Mouse (Mus musculus): ENCODE results near the gene Smug1.

The Smug1 gene

GRCm38 (mm10) chr15:103167042-103167615 lies at the start of gene Smug1:
Gene Smug1 (minus strand): TSS chr15:103167092.
- no peak for DNase-seq (ENCODE audit: low read depth, low spot score)

DNA sequence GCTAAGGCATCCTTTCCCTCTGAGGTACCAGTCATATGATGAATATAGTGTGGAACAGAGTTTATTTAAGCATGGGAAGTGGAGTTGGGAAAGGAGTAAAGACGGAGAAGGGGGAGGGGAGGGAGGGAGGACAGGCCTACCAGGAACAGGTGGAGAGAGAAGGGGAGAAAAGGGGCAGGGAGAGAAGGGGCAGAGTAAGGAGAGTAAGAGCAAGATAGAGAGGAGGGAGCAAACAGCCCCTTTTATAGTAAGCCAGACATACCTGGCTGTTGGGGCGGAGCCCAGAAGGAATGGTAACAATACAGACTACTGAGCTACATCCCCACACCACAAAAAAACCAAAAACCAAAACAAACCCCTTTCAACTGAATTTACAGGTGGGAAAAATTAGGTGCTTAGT lies 49.2 kb upstream of the Smug1 start:
- no peak for DNase-seq (ENCODE audit: low read depth, low spot score)

- DNase-seq (ENCODE audit: low read depth, low spot score): peak; percentile 92
Observed at GRCm38 (mm10) chr15:103214971-103215907, 48.3 kb upstream of the Smug1 start.

DNA sequence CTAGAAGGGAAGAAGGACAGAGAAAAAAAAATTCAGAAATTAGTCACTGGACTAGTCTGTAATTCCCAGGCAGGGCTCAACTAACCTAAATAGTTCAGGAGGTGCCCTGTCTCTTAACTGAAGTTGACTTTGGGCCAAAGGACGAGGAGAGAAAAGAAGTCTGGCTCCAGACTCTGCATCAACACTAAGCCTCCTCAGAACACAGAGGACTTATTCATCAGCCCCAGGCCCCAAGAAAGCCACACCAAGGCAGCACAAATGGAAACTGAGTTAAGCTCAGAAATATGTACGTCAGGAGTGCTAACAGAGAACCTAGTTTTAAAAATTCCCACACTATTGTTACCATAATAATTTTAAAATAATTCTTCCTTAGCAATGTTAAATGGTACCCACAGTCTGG lies 47.3 kb upstream of the Smug1 start:
- DNase-seq (ENCODE audit: low read depth, low spot score): no peak

- DNase-seq (ENCODE audit: low read depth, low spot score): peak; percentile 59
Observed at GRCm38 (mm10) chr15:103205156-103205555, 38.3 kb upstream of the Smug1 start.

- DNase-seq (ENCODE audit: low read depth, low spot score): no peak
Observed at GRCm38 (mm10) chr15:103202088-103202793, 35.3 kb upstream of the Smug1 start.

GRCm38 (mm10) chr15:103197785-103198184 lies 30.9 kb upstream of the Smug1 start:
- DNase-seq (ENCODE audit: low read depth, low spot score): no peak

DNA sequence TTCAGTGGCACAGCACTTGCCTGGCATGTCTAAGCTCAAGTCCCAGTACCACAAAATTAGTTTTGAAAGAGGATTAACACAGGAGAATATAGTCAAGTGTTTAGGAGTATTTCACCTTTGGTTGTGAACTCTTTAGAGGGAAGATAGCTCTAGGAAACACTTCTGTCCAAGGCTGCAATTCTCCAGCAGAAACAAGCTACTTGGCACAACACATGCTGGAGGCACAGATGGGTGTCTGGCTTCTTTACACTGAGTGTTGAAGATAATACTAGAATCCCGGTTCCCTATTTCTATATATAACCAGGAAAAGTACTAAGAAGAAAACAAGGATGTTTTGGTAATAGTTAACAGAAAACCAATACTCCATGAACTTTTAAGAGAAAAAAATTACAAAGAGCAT lies 29.9 kb upstream of the Smug1 start:
- DNase-seq (ENCODE audit: low read depth, low spot score): no peak

GRCm38 (mm10) chr15:103193606-103194005 lies 26.7 kb upstream of the Smug1 start:
- no peak for DNase-seq (ENCODE audit: low read depth, low spot score)

GRCm38 (mm10) chr15:103190531-103191462 lies 23.9 kb upstream of the Smug1 start:
- DNase-seq (ENCODE audit: low read depth, low spot score): peak; percentile 63

- DNase-seq (ENCODE audit: low read depth, low spot score): no peak
Observed at GRCm38 (mm10) chr15:103190083-103190482, 23.2 kb upstream of the Smug1 start.

DNA sequence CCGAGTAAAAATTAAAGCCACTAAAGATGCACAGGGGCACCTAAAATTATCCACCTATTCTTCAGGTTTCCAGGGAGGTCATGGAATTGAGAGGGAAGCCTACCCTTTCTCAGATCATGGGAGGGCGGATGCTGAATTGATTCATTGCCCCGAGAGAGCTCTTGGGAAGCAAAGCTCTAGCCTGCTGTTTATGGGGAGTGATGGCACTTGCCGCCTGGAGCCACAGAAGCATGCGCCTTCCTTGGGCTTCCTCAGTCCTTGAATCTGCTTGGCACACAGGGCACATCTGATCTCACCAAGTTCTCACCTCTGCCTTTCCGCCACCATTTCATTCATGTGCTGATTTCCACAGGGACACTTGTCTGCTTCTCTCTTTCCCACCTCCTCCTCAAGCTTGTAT lies 20.9 kb upstream of the Smug1 start:
- DNase-seq (ENCODE audit: low read depth, low spot score): no peak

GRCm38 (mm10) chr15:103185462-103186198 lies 18.7 kb upstream of the Smug1 start:
- peak; percentile 60 for DNase-seq (ENCODE audit: low read depth, low spot score)

DNA sequence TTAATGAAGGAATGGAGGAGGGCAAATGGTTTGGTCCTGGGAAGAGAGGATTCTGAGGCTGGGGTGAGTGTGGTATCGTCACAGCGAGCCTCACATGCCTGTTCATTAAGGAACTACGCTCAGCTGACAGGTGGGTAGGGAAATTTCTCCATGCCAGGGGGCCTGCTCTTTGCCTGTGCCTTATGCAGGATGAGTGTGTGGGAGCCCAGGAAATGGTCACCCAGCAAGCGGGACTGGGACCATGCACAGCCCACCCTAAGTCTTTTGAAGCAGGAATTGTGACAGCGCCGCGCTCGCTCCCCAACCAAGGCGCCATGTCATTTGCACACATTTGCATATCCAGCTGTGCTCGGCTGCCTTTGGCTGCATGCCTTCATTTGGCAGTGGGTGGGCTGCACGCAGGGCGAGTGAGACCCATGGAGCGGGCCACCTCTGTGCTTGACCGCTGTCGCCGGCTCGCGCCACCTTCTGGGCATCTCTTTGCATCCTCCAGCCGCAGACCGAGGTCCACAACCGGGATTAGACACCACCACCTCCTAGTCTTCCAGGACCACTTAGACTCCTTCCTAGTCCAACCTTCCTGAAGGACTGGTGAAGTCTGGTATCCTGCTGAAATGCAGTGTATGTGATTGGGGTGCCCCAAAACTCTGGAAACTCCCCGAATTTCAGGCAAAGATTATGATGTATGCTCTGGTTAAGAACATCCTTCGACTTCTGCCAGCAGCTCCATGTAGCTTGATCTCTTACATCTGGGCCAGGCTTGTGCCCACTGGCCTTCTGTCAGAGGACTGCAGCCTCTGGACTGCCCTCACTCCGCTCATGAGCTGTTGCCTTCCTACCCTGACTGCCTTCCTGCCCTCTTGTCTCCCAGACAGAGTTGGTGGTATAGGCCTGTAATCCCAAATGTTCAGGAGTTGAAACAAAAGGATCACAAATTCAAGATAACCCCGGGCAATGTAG lies 17.0 kb upstream of the Smug1 start:
- no peak for DNase-seq (ENCODE audit: low read depth, low spot score)

GRCm38 (mm10) chr15:103183135-103183534 lies 16.2 kb upstream of the Smug1 start:
- peak; percentile 77 for DNase-seq (ENCODE audit: low read depth, low spot score)

GRCm38 (mm10) chr15:103182166-103182790 lies 15.4 kb upstream of the Smug1 start:
- peak; percentile 94 for DNase-seq (ENCODE audit: low read depth, low spot score)

GRCm38 (mm10) chr15:103180406-103180805 lies 13.5 kb upstream of the Smug1 start:
- no peak for DNase-seq (ENCODE audit: low read depth, low spot score)

GRCm38 (mm10) chr15:103178767-103179166 lies 11.9 kb upstream of the Smug1 start:
- DNase-seq (ENCODE audit: low read depth, low spot score): no peak

DNA sequence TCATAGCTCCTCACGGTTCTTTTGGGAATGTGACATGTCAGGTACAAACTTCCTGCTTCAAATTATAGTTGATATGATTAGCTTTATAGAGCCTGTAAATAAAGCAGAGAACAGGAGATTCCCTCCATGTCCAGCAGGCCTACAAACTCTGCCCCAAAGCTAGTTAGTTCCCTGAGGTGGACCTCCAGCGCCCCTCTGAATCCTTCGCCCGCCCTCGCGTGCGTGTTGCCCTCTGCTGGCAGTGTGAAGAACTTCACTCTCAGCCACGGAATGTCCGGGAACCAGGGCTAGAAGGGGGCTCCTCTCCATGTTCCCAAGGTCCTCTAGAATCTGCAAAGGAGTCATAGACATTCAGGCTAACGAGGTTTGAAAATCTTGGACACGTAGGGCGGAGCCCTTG lies 11.2 kb upstream of the Smug1 start:
- peak; percentile 67 for DNase-seq (ENCODE audit: low read depth, low spot score)
